Mouse (Mus musculus) lung, embryonic 14.5 days (tissue): ENCODE data around the gene Stk11. TPM values are rescaled to one million over a fixed set of nuclear protein-coding genes. Genes with fewer than 3 reads are reported as not detected.
A peak's percentile ranks its signal among the peaks of the same experiment; 100 is the strongest.

Experiments used
- ATAC-seq: fragments of 200-750 bp; cut with Nextera tagmentation; 2 replicates; pipeline ENCODE4 v1.8.0; 2017; ENCODE audit warnings: mild to moderate bottlenecking, moderate TSS enrichment, moderate library complexity; ENCODE audit not compliant: insufficient read depth
- DNase-seq: peaks from one replicate; pipeline ENCODE4 v3.0.0-alpha.2; 2015
- H3K27ac ChIP-seq: fragments of 300-500 bp; sonication (generic); 2 replicates; pipeline ENCODE4 v1.5.1; 2014; ENCODE audit warnings: low read depth, mild to moderate bottlenecking, moderate library complexity
- H3K27me3 ChIP-seq: fragments of 300-500 bp; sonication (generic); 2 replicates; pipeline ENCODE4 v1.6.1; 2014; ENCODE audit warnings: low read length, control low read depth; ENCODE audit not compliant: insufficient read depth
- H3K36me3 ChIP-seq: fragments of 300-500 bp; sonication (generic); 2 replicates; pipeline ENCODE4 v1.6.1; 2014; ENCODE audit warnings: control low read depth; ENCODE audit not compliant: insufficient read depth
- H3K4me1 ChIP-seq: fragments of 300-500 bp; sonication (generic); 2 replicates; pipeline ENCODE4 v1.6.1; 2014; ENCODE audit warnings: antibody characterized with exemption, control low read depth; ENCODE audit not compliant: insufficient read depth
- H3K4me2 ChIP-seq: fragments of 300-500 bp; sonication (generic); 2 replicates; pipeline ENCODE4 v1.6.1; 2014; ENCODE audit warnings: mild to moderate bottlenecking
- H3K4me3 ChIP-seq: fragments of 300-500 bp; sonication (generic); 2 replicates; pipeline ENCODE4 v1.5.1; 2014; ENCODE audit warnings: low read depth, low read length
- H3K9ac ChIP-seq: fragments of 300-500 bp; sonication (generic); 2 replicates; pipeline ENCODE4 v1.6.1; 2014
- H3K9me3 ChIP-seq: fragments of 300-500 bp; sonication (generic); 2 replicates; pipeline ENCODE4 v1.6.1; 2016; ENCODE audit warnings: low read depth, low read length, control low read depth
- CTCF ChIP-seq: IDR thresholded peaks from 2 replicates; pipeline ENCODE4 v1.5.1; 2016; ENCODE audit warnings: antibody characterized with exemption, low read depth
- WGBS: fragments of 180-500 bp; shearing (Covaris S2); extraction: QIAGEN DNeasy Blood & Tissue Kit; methylation state at CpG from one replicate; pipeline ENCODE4 v1.1.7; 2014; 5-methylcytosine and 5-hydroxymethylcytosine counted together
- polyA plus RNA-seq: library from polyadenylated mRNA; unstranded; fragments of >200 nt; fragmentation: Nextera tagmentation; extraction: Ambion mirVana; gene quantifications from 2 replicates; pipeline ENCODE4 v1.2.1, GENCODE M21; 2014

The Stk11 gene
- polyA plus RNA-seq, 1 experiment from 2014 or later = 29.7 TPM

GRCm38 (mm10) chr10:80158307-80158986 is 42.8 kb downstream of the Stk11 start:
- no peak for TF ChIP-seq CTCF
- peaks cover 50% of the 10 kb centered on the region for H3K36me3 ChIP-seq
- peak overlapping the region; percentile 1; the same call in 1 of the 2 replicates for H3K4me3 ChIP-seq
- H3K27me3 ChIP-seq = no peaks in the 10 kb centered on the region
- peaks cover 44% of the 10 kb centered on the region for H3K4me1 ChIP-seq
- DNase-seq (peak; percentile 77), ATAC-seq (peak; percentile 1; the same call in 1 of the 2 replicates)
- 9% methylated on average over 18 of the region's 18 CpGs for WGBS
- H3K9ac ChIP-seq = no peak overlapping the region
- no peaks in the 10 kb centered on the region for H3K9me3 ChIP-seq
- H3K4me2 ChIP-seq = peak overlapping the region; percentile 82
- peak overlapping the region; percentile 97 for H3K27ac ChIP-seq

- no peak for TF ChIP-seq CTCF
- peak overlapping the region; percentile 97 for H3K27ac ChIP-seq
- peaks cover 44% of the 10 kb centered on the region for H3K4me1 ChIP-seq
- no peaks in the 10 kb centered on the region for H3K9me3 ChIP-seq
- 9% methylated on average over 12 of the region's 12 CpGs for WGBS
- H3K9ac ChIP-seq = peak overlapping the region; percentile 40
- H3K4me3 ChIP-seq = peak overlapping the region; percentile 39
- DNase-seq = peak; percentile 61
- no peaks in the 10 kb centered on the region for H3K27me3 ChIP-seq
- peak overlapping the region; percentile 82 for H3K4me2 ChIP-seq
- H3K36me3 ChIP-seq = peaks cover 44% of the 10 kb centered on the region
- peak; percentile 4 for ATAC-seq
Observed at GRCm38 (mm10) chr10:80159021-80159560, 43.5 kb downstream of the Stk11 start.

- peaks cover 49% of the 10 kb centered on the region for H3K4me1 ChIP-seq
- ATAC-seq (peak; percentile 77), DNase-seq (peak; percentile 100)
- H3K27ac ChIP-seq = peak overlapping the region; percentile 97
- TF ChIP-seq CTCF = no peak
- H3K4me3 ChIP-seq = peak overlapping the region; percentile 39
- peak overlapping the region; percentile 51 for H3K9ac ChIP-seq
- no peaks in the 10 kb centered on the region for H3K9me3 ChIP-seq
- WGBS = under 1% methylated on average over 55 of the region's 55 CpGs
- H3K27me3 ChIP-seq = no peaks in the 10 kb centered on the region
- peaks cover 37% of the 10 kb centered on the region for H3K36me3 ChIP-seq
- peak overlapping the region; percentile 82 for H3K4me2 ChIP-seq
Observed at GRCm38 (mm10) chr10:80159561-80160454, 44.2 kb downstream of the Stk11 start.

- H3K9me3 ChIP-seq = no peaks in the 10 kb centered on the region
- ATAC-seq (no peak), DNase-seq (peak; percentile 82)
- H3K27me3 ChIP-seq = no peaks in the 10 kb centered on the region
- H3K4me2 ChIP-seq = peak overlapping the region; percentile 82
- under 1% methylated on average over 33 of the region's 33 CpGs for WGBS
- H3K9ac ChIP-seq = peak overlapping the region; percentile 51
- TF ChIP-seq CTCF = 0 out of 2 replicates have a peak, but pooled peaks have one; percentile 5
- H3K4me3 ChIP-seq = peak overlapping the region; percentile 39
- peaks cover 28% of the 10 kb centered on the region for H3K36me3 ChIP-seq
- peak overlapping the region; percentile 97 for H3K27ac ChIP-seq
- H3K4me1 ChIP-seq = peaks cover 55% of the 10 kb centered on the region
Observed at GRCm38 (mm10) chr10:80160455-80161371, 45.1 kb downstream of the Stk11 start.

GRCm38 (mm10) chr10:80161522-80162242 is 46.1 kb downstream of the Stk11 start:
- 8% methylated on average over 7 of the region's 7 CpGs for WGBS
- peaks cover 18% of the 10 kb centered on the region for H3K36me3 ChIP-seq
- H3K4me3 ChIP-seq = peak overlapping the region; percentile 39
- H3K4me2 ChIP-seq = peak overlapping the region; percentile 82
- no peak for TF ChIP-seq CTCF
- H3K27ac ChIP-seq = peak overlapping the region; percentile 97
- ATAC-seq = peak; percentile 24
- H3K9ac ChIP-seq = peak overlapping the region; percentile 51
- no peaks in the 10 kb centered on the region for H3K27me3 ChIP-seq
- H3K4me1 ChIP-seq = peaks cover 59% of the 10 kb centered on the region
- no peaks in the 10 kb centered on the region for H3K9me3 ChIP-seq
- peak; percentile 81 for DNase-seq

GRCm38 (mm10) chr10:80162243-80162608 is 46.6 kb downstream of the Stk11 start:
- Histone ChIP-seq H3K9ac (peak overlapping the region; percentile 51; the same call in 1 of the 2 replicates), H3K27me3 (no peaks in the 10 kb centered on the region), H3K4me2 (peak overlapping the region; percentile 82), H3K9me3 (no peaks in the 10 kb centered on the region), H3K36me3 (peaks cover 12% of the 10 kb centered on the region), H3K27ac (peak overlapping the region; percentile 97), H3K4me1 (peaks cover 60% of the 10 kb centered on the region), H3K4me3 (peak overlapping the region; percentile 39; the same call in 1 of the 2 replicates)
- 56% methylated on average over 3 of the region's 3 CpGs for WGBS
- DNase-seq (no peak), ATAC-seq (no peak)
- no peak for TF ChIP-seq CTCF
